Mouse (Mus musculus): Measurements from ENCODE around the gene Pparg.

DNA sequence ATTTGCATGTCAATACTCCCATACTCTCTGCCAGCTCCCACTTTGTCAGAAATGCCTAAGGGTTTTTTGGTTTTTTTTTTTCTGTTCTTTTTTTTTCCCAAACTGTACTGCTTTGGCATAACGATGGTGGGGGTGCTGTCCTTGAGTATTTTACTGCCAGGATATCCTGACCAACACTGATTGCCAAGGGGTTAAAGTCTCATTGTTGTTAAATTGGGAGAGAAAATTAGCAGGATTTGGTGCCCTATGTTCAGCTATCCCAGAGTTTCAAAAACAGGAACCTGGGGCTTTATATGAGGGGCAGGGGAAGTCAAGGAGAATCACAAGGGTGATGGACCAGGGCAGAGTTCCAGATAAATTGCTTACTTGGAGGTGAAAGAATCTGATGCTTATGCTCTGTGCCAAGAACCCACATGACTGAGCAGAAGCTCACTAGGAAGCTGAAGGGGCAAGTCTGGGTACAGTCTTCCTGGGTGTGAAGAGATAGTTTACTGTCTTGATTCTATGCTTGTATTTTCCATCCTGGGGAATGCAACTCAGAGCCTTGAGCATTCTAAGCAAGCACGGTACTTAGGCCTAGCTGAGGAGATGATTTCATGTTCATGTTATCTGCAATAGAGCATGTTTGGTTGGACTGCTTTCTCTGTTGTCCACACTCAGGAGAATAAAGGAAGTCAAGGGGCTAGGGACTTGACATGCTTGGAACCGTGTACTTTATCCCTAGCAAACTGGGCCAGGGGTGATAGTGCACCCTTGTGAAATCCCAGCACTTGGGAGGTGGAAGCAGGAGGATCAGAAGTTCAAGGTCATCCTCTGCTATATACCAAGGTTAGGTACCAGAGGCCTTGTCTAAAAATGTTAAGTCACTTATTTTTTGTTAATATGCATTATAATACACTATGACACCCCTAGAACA lies 109.2 kb downstream of the Pparg start:
- no peak for TF ChIP-seq CTCF (IDR thresholded peaks at IDR 0.05; ENCODE audit: insufficient read depth, low read depth, low read length)
- TF ChIP-seq POLR2A (IDR thresholded peaks at IDR 0.05; ENCODE audit: insufficient read depth, low read depth, low read length): no peak
